Mouse (Mus musculus): ENCODE results near the gene Srr. TPM values are rescaled to one million over a fixed set of nuclear protein-coding genes. Genes with fewer than 3 reads are reported as not detected.

The Srr gene
- polyA plus RNA-seq, 1 experiment from 2014 or later, result 49.9 TPM

GRCm38 (mm10) chr11:74897678-74898516 is 27.9 kb downstream of the Srr start, which contains the start of gene Tsr1:
Gene Tsr1 (plus strand): TSS chr11:74898071.
- H3K27me3 ChIP-seq (ENCODE audit: control insufficient read depth, insufficient read depth, low read length), result no peaks in the 10 kb centered on the region
- under 1% methylated on average over 54 of the region's 54 CpGs for WGBS
- H3K4me1 ChIP-seq (ENCODE audit: control insufficient read depth, insufficient read depth, low read length), result peaks cover 13% of the 10 kb centered on the region; the same call in 1 of the 2 replicates
- H3K27ac ChIP-seq (replicated peaks; ENCODE audit: low read depth, low read length), result peak within 1 kb of the TSS; percentile 93
- no peaks in the 10 kb centered on the region for H3K9me3 ChIP-seq (ENCODE audit: control insufficient read depth, low read length)
- DNase-seq (peak; percentile 96), ATAC-seq (ENCODE audit: low FRiP score, low TSS enrichment) (peak; percentile 80)
- H3K9ac ChIP-seq (replicated peaks; ENCODE audit: low read length), result peak within 1 kb of the TSS; percentile 89
- peaks cover 36% of the 10 kb centered on the region for H3K36me3 ChIP-seq (ENCODE audit: control insufficient read depth, insufficient read depth, low read length)
- peak within 1 kb of the TSS; percentile 86 for H3K4me3 ChIP-seq (replicated peaks; ENCODE audit: low read depth, low read length)
- H3K4me2 ChIP-seq (ENCODE audit: low read length), result peak within 1 kb of the TSS; percentile 92

GRCm38 (mm10) chr11:74896901-74897677 is 28.7 kb downstream of the Srr start, which contains the start of gene Sgsm2:
Gene Sgsm2 (minus strand): TSS chr11:74897060.
- H3K36me3 ChIP-seq (ENCODE audit: control insufficient read depth, insufficient read depth, low read length), result peaks cover 28% of the 10 kb centered on the region
- H3K27ac ChIP-seq (replicated peaks; ENCODE audit: low read depth, low read length), result peak within 1 kb of the TSS; percentile 93
- no peaks in the 10 kb centered on the region for H3K9me3 ChIP-seq (ENCODE audit: control insufficient read depth, low read length)
- peak; percentile 86 for DNase-seq
- no peaks in the 10 kb centered on the region for H3K27me3 ChIP-seq (ENCODE audit: control insufficient read depth, insufficient read depth, low read length)
- peaks cover 13% of the 10 kb centered on the region; the same call in 1 of the 2 replicates for H3K4me1 ChIP-seq (ENCODE audit: control insufficient read depth, insufficient read depth, low read length)
- ATAC-seq (ENCODE audit: low FRiP score, low TSS enrichment), result peak; percentile 83
- H3K9ac ChIP-seq (replicated peaks; ENCODE audit: low read length), result peak within 1 kb of the TSS; percentile 89
- whole genome bisulfite sequencing, result under 1% methylated on average over 60 of the region's 74 CpGs
- H3K4me3 ChIP-seq (replicated peaks; ENCODE audit: low read depth, low read length), result peak within 1 kb of the TSS; percentile 86
- H3K4me2 ChIP-seq (ENCODE audit: low read length), result peak within 1 kb of the TSS; percentile 92

- ATAC-seq (ENCODE audit: low FRiP score, low TSS enrichment), result peak; percentile 63
- Histone ChIP-seq H3K27me3 (ENCODE audit: control insufficient read depth, insufficient read depth, low read length) (no peaks in the 10 kb centered on the region), H3K4me2 (ENCODE audit: low read length) (peak overlapping the region; percentile 92), H3K4me3 (replicated peaks; ENCODE audit: low read depth, low read length) (peak overlapping the region; percentile 86), H3K9me3 (ENCODE audit: control insufficient read depth, low read length) (no peaks in the 10 kb centered on the region), H3K4me1 (ENCODE audit: control insufficient read depth, insufficient read depth, low read length) (peaks cover 13% of the 10 kb centered on the region; the same call in 1 of the 2 replicates), H3K9ac (replicated peaks; ENCODE audit: low read length) (peak overlapping the region; percentile 89), H3K27ac (replicated peaks; ENCODE audit: low read depth, low read length) (peak overlapping the region; percentile 93), H3K36me3 (ENCODE audit: control insufficient read depth, insufficient read depth, low read length) (peaks cover 19% of the 10 kb centered on the region)
- WGBS, result under 1% methylated on average over 54 of the region's 55 CpGs
- peak; percentile 75 for DNase-seq
Measured at GRCm38 (mm10) chr11:74895980-74896900, 29.5 kb downstream of the Srr start.

GRCm38 (mm10) chr11:74894619-74895018 is 31.1 kb downstream of the Srr start:
- H3K9me3 ChIP-seq (ENCODE audit: control insufficient read depth, low read length), result no peaks in the 10 kb centered on the region
- peaks cover 13% of the 10 kb centered on the region; the same call in 1 of the 2 replicates for H3K4me1 ChIP-seq (ENCODE audit: control insufficient read depth, insufficient read depth, low read length)
- DNase-seq, result no peak
- H3K4me3 ChIP-seq (replicated peaks; ENCODE audit: low read depth, low read length), result no peak overlapping the region
- 90% methylated on average over 4 of the region's 4 CpGs for WGBS
- peaks cover 3% of the 10 kb centered on the region; the same call in 1 of the 2 replicates for H3K36me3 ChIP-seq (ENCODE audit: control insufficient read depth, insufficient read depth, low read length)
- no peaks in the 10 kb centered on the region for H3K27me3 ChIP-seq (ENCODE audit: control insufficient read depth, insufficient read depth, low read length)
- ATAC-seq (ENCODE audit: low FRiP score, low TSS enrichment), result no peak
- no peak overlapping the region for H3K4me2 ChIP-seq (ENCODE audit: low read length)
- H3K27ac ChIP-seq (replicated peaks; ENCODE audit: low read depth, low read length), result no peak overlapping the region
- H3K9ac ChIP-seq (replicated peaks; ENCODE audit: low read length), result no peak overlapping the region

- Histone ChIP-seq H3K4me3 (replicated peaks; ENCODE audit: low read depth, low read length) (no peak overlapping the region), H3K9ac (replicated peaks; ENCODE audit: low read length) (no peak overlapping the region), H3K4me2 (ENCODE audit: low read length) (no peak overlapping the region), H3K36me3 (ENCODE audit: control insufficient read depth, insufficient read depth, low read length) (peaks cover 12% of the 10 kb centered on the region), H3K27me3 (ENCODE audit: control insufficient read depth, insufficient read depth, low read length) (no peaks in the 10 kb centered on the region), H3K4me1 (ENCODE audit: control insufficient read depth, insufficient read depth, low read length) (no peaks in the 10 kb centered on the region), H3K27ac (replicated peaks; ENCODE audit: low read depth, low read length) (no peak overlapping the region), H3K9me3 (ENCODE audit: control insufficient read depth, low read length) (no peaks in the 10 kb centered on the region)
- WGBS, result 95% methylated on average over 10 of the region's 10 CpGs
- peak; percentile 25 for DNase-seq
- ATAC-seq (ENCODE audit: low FRiP score, low TSS enrichment), result no peak
Measured at GRCm38 (mm10) chr11:74883098-74883497, 42.6 kb downstream of the Srr start.

GRCm38 (mm10) chr11:74881979-74882378 is 43.8 kb downstream of the Srr start:
- ATAC-seq (ENCODE audit: low FRiP score, low TSS enrichment) (no peak), DNase-seq (peak; percentile 35)
- H3K4me2 ChIP-seq (ENCODE audit: low read length), result no peak overlapping the region
- H3K36me3 ChIP-seq (ENCODE audit: control insufficient read depth, insufficient read depth, low read length), result peaks cover 12% of the 10 kb centered on the region
- H3K9ac ChIP-seq (replicated peaks; ENCODE audit: low read length), result no peak overlapping the region
- peaks cover 9% of the 10 kb centered on the region for H3K4me1 ChIP-seq (ENCODE audit: control insufficient read depth, insufficient read depth, low read length)
- H3K27me3 ChIP-seq (ENCODE audit: control insufficient read depth, insufficient read depth, low read length), result no peaks in the 10 kb centered on the region
- peak overlapping the region; percentile 55; the same call in 1 of the 2 replicates for H3K27ac ChIP-seq (replicated peaks; ENCODE audit: low read depth, low read length)
- WGBS, result 56% methylated on average over 14 of the region's 14 CpGs
- no peak overlapping the region for H3K4me3 ChIP-seq (replicated peaks; ENCODE audit: low read depth, low read length)
- no peaks in the 10 kb centered on the region for H3K9me3 ChIP-seq (ENCODE audit: control insufficient read depth, low read length)

GRCm38 (mm10) chr11:74880999-74881398 is 44.7 kb downstream of the Srr start:
- Histone ChIP-seq H3K9me3 (ENCODE audit: control insufficient read depth, low read length) (no peaks in the 10 kb centered on the region), H3K27ac (replicated peaks; ENCODE audit: low read depth, low read length) (no peak overlapping the region), H3K4me1 (ENCODE audit: control insufficient read depth, insufficient read depth, low read length) (peaks cover 19% of the 10 kb centered on the region), H3K36me3 (ENCODE audit: control insufficient read depth, insufficient read depth, low read length) (peaks cover 12% of the 10 kb centered on the region), H3K4me3 (replicated peaks; ENCODE audit: low read depth, low read length) (no peak overlapping the region), H3K9ac (replicated peaks; ENCODE audit: low read length) (no peak overlapping the region), H3K27me3 (ENCODE audit: control insufficient read depth, insufficient read depth, low read length) (no peaks in the 10 kb centered on the region), H3K4me2 (ENCODE audit: low read length) (no peak overlapping the region)
- WGBS, result 89% methylated on average over 9 of the region's 9 CpGs
- no peak for ATAC-seq (ENCODE audit: low FRiP score, low TSS enrichment)
- DNase-seq, result no peak

GRCm38 (mm10) chr11:74876801-74877200 is 48.9 kb downstream of the Srr start:
- Histone ChIP-seq H3K27ac (replicated peaks; ENCODE audit: low read depth, low read length) (peak overlapping the region; percentile 80), H3K9me3 (ENCODE audit: control insufficient read depth, low read length) (no peaks in the 10 kb centered on the region), H3K9ac (replicated peaks; ENCODE audit: low read length) (no peak overlapping the region), H3K36me3 (ENCODE audit: control insufficient read depth, insufficient read depth, low read length) (no peaks in the 10 kb centered on the region), H3K4me2 (ENCODE audit: low read length) (peak overlapping the region; percentile 41), H3K27me3 (ENCODE audit: control insufficient read depth, insufficient read depth, low read length) (no peaks in the 10 kb centered on the region), H3K4me1 (ENCODE audit: control insufficient read depth, insufficient read depth, low read length) (peaks cover 31% of the 10 kb centered on the region), H3K4me3 (replicated peaks; ENCODE audit: low read depth, low read length) (no peak overlapping the region)
- DNase-seq (peak; percentile 86), ATAC-seq (ENCODE audit: low FRiP score, low TSS enrichment) (peak; percentile 88)
- WGBS, result 0% methylated on average over 9 of the region's 9 CpGs
